Mouse (Mus musculus) thymus, adult 2 months (tissue): ENCODE results near the gene Smug1.

Experiments used
- CTCF ChIP-seq: fragments of 200-500 bp; IDR thresholded peaks from 2 replicates; pipeline ENCODE4 v1.5.1; 2012; ENCODE audit warnings: mild to moderate bottlenecking, control low read depth, low read length, moderate library complexity, borderline replicate concordance; ENCODE audit not compliant: control insufficient read depth, poor library complexity, insufficient read depth; ENCODE audit errors: extremely low read depth
- POLR2A ChIP-seq: fragments of 200-500 bp; IDR thresholded peaks from 2 replicates; pipeline ENCODE4 v1.6.1; 2012; ENCODE audit warnings: mild to moderate bottlenecking, low read length, control low read depth, moderate library complexity; ENCODE audit not compliant: control insufficient read depth, poor library complexity, insufficient read depth; ENCODE audit errors: extremely low read depth

- TF ChIP-seq CTCF, result no peak
- TF ChIP-seq POLR2A, result no peak
Observed at GRCm38 (mm10) chr15:103123343-103123742, 43.5 kb downstream of the Smug1 start.
